Mouse (Mus musculus) megakaryocyte-erythroid progenitor cell, adult 5-6 weeks (primary cell): ENCODE data around the gene Dpp4. TPM values are rescaled to one million over a fixed set of nuclear protein-coding genes. Genes with fewer than 3 reads are reported as not detected.
A peak's percentile ranks its signal among the peaks of the same experiment; 100 is the strongest.

Source experiments
- ATAC-seq: replicated peaks from 2 replicates; pipeline ENCODE4 v1.8.0; 2016; ENCODE audit warnings: mild to moderate bottlenecking, inconsistent platforms; ENCODE audit not compliant: severe bottlenecking, poor library complexity, low FRiP score, low TSS enrichment
- total RNA-seq, 2 experiments: library from RNA; stranded (forward) in 1 of 2; stranded (reverse) in 1 of 2; fragments of 200-1000, 215-1000 nt in 1 of 2; fragments of >200 nt in 1 of 2; fragmentation: Nextera tagmentation in 1 of 2; gene quantifications; 2 replicates each; pipeline ENCODE4 v1.2.3; 2014 to 2017

The Dpp4 gene
- total RNA-seq, 2 experiments from 2014 or later = 9.5 to 14.4 TPM

DNA sequence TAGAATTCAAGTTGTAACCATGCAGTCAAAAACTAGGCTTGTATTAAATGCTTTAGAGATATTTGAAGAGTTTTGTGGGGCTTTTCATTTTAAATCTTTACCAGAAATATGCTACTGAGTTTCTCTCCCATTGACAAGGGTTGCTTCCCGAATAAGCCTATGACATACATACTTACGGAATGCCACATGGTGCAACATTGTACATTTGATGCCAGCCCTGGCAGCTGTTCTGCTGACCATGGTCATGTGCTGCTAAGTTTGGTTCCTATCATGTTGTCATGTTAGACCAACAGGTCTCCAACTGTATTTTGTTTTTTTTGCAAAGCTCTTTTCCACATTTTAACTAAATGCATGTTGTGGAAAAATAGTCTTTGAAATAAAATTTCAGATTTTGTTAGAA is 86.6 kb downstream of the Dpp4 start:
- no peak for ATAC-seq

- ATAC-seq = no peak
Observed at GRCm38 (mm10) chr2:62323078-62323637, 88.9 kb downstream of the Dpp4 start.

DNA sequence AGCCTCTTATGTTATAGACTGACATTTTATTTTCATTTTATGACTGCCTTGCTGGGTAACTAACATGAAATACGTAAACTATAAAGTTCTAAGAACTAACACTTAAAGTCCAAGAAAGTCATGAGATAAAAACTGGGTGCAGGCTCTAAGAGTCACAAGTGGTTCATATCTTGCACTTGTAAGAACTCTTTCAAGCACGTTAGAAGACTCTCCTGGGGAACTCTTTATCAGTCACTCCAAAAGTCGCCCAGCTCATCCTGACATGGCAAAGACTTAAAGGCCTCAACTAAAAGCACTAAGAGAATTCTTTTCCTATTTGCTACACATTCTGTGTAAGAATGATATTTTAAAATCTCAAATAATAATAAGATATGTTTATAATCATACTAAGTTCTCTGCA is 92.5 kb downstream of the Dpp4 start:
- no peak for ATAC-seq

DNA sequence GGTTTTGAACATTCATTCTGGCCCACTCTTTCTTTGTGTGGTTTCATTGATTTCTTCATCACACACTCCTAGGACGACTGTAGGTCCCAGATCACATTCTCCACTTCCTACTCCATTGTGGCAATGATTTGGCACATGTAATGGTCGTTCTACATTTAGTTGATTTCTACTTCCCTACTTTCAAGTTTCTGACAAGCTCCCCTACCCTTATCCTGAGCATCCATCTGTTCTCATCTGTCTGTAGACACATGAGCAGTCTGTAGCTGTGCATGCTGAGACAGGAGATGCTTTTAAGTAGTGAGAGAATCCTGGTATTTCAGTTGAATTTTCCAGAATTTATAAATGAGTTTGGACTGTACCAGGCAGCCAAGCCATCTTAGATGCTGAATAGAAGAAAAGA is 95.1 kb downstream of the Dpp4 start:
- ATAC-seq = no peak

GRCm38 (mm10) chr2:62307477-62307876 is 104.6 kb downstream of the Dpp4 start:
- ATAC-seq = no peak

DNA sequence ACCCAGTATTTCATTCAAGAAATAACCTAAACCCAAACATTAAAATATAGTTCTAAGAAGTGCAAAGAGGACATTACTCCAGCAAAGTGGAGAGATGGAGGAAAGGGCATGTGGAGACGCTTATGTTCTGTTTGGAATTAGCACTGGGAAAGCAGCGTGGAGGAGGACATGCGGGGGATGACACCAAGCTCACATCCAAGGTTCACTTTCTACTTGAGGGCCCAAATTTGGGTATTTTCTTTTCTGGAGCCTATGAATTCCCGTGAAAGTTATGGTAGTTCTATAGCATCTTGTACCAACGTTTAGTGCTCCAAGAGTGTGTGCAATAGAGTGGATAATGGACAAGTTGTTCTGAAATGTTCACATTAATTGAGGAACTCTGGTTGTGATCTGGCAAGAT is 105.1 kb downstream of the Dpp4 start:
- no peak for ATAC-seq

- no peak for ATAC-seq
Observed at GRCm38 (mm10) chr2:62301716-62302115, 110.3 kb downstream of the Dpp4 start.

- ATAC-seq = no peak
Observed at GRCm38 (mm10) chr2:62293846-62294245, 118.2 kb downstream of the Dpp4 start.

DNA sequence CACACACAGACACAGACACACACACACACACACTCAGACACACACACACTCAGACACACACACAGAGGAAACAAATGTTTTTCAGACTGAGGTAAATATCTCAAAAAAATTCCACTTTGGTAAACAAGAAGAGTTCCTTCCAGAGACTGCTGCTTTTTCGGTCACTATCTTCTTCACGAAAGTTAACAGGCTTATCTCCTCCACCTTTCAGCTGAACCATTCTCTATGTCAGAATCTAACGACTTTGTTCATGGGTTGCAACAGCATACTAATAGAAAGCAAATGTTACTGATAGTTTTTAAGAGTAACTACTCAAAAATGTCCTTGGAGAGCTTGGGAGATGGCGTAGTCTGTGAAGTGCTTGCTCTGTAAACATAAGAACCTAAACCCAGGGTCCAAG is 124.5 kb downstream of the Dpp4 start:
- ATAC-seq = no peak

GRCm38 (mm10) chr2:62285847-62286246 is 126.2 kb downstream of the Dpp4 start:
- no peak for ATAC-seq

DNA sequence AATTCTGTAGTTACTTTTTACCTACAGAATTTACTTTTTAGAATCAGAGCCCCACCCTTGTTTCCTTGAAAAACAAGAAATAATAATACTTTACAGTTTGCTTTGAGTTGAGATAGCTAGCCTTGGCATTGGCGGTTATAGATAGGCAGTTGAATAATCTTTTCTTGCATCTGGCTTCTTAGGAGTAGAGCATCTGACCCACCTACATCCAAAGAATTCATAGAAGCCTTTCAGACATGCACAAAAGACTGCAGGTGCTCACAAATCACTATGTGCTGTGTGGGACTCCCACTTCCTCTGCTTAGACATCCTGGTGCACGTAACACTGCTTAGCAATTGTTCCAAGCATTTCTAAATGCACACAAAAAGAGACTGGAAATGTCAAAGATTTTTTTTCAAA is 127.0 kb downstream of the Dpp4 start:
- ATAC-seq = peak; percentile 42; the same call in 1 of the 2 replicates

Other genes with a start within 250 kb of the Dpp4 start
- not detected in 2 replicates for gene Gcg, start 71.4 kb upstream of the Dpp4 start, total RNA-seq (2014; fragmentation: Nextera tagmentation)
- not detected in 2 replicates for gene Gcg, start 71.4 kb upstream of the Dpp4 start, total RNA-seq (2017)
- 0.37 TPM in 1 of 2 replicates, not detected in the other for gene Fap, start 161.8 kb upstream of the Dpp4 start, total RNA-seq (2014; fragmentation: Nextera tagmentation)
- gene Fap, start 161.8 kb upstream of the Dpp4 start, total RNA-seq (2017) = 1.0 and 1.6 TPM in 2 replicates
- gene Ifih1, start 234.0 kb upstream of the Dpp4 start, total RNA-seq (2014; fragmentation: Nextera tagmentation) = 16.4 and 21.6 TPM in 2 replicates
- gene Ifih1, start 234.0 kb upstream of the Dpp4 start, total RNA-seq (2017) = 19.9 and 42.7 TPM in 2 replicates